Mouse (Mus musculus) brain, adult 2 months (tissue): ENCODE results near the gene Eif3f.
A peak's percentile ranks its signal among the peaks of the same experiment; 100 is the strongest.

Experiments
- DNase-seq: peaks from one replicate; pipeline ENCODE4 v3.0.0; 2011; ENCODE audit warnings: low read depth, low spot score

The Eif3f gene

DNA sequence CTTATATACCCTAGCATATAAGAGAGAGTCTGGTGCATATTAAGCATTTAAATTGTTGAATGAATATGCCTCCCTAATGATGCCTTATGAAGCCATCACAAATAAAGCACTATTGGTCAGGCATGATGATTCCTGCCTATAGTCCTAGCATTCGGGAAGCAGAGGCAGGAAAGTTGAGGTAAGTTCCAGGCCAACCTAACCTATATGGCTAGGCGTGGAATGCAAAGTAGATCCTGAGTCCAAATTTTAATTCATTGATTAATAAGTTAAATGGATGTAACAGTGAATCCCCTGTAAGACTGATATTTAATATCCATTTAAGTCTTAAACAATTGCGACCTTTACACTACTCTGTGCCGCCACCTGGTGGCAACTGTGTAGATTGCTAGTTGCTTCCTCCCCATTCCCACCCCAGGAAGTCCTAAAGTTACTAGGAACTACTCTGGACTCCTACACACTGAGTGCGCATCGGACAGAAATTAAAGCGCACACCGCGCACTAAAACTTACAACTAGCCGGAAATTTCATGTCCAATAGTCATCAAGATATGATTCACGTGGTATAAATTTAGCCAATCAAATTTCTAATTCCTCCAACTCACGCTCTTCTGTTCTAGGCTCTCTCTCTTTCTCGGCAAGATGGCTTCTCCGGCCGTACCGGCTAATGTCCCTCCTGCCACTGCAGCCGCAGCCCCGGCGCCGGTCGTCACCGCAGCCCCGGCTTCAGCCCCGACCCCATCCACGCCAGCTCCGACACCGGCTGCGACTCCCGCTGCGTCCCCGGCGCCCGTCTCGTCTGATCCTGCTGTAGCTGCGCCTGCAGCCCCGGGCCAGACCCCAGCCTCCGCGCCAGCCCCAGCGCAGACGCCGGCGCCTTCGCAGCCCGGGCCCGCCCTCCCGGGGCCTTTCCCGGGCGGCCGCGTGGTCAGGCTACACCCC, at the start of gene Eif3f:
Eif3f (plus strand) TSS at position 624 of the 938 bp plus-strand sequence.
- peak; percentile 100 for DNase-seq

DNA sequence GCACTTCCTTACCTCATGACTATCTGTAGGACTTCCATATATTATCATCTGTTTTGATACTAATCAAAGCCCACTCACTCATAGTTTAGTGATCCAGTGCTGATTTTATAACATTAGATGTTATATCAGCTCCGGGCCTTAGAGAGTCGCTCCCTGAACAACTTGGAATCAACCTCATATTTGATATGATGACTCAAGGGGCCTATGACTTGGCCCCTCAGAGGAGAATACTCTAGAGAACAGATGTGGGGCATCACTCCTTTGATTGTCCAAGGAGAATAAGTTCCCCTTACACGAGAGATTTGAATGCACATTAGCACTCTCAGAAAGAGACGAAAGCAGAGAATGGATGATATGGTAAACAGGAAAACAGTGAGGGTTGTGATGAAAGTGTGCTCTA, 49.3 kb upstream of the Eif3f start, which contains the start of gene Olfr518:
Olfr518 (minus strand) TSS at position 101 of the 400 bp plus-strand sequence.
- DNase-seq = no peak

DNA sequence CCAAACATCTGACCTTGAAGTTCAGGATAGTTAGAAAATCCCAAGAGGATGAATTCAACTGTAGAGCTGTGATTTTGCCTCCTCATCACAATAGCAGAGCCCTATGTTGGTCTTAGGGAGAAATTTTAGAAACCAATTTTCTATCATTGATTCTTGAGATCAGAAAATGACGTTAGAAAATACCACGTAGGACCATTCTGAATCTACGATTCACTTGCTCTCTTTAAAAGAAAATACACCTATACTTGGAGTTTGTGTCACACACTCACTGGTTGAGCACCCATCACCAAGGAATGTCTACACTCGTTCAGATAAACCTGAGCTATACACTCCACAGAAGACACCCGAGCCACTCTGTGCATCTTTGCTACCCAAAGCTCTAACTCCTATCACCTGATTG, 39.9 kb upstream of the Eif3f start, which contains the start of gene Olfr519:
Olfr519 (minus strand) TSS at position 101 of the 400 bp plus-strand sequence.
- no peak for DNase-seq

DNA sequence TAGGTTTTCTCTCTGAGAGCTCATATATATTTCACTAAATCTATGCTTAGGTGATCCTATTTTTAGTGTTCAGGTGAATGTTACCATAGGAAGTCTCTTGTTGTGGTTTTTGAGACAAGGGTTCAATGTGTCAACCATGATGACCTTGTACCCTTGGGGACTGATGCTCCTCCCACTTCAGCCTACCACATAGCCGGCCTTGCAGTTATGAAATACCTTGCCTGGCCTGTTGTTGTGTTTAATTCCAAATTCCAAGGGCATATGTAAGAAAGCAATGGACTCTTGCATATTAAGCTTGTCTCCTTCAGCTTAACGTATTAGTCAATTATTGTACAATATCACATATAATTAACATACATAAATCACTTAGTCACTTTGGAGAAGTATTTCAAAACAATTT, 30.2 kb upstream of the Eif3f start:
- no peak for DNase-seq

DNA sequence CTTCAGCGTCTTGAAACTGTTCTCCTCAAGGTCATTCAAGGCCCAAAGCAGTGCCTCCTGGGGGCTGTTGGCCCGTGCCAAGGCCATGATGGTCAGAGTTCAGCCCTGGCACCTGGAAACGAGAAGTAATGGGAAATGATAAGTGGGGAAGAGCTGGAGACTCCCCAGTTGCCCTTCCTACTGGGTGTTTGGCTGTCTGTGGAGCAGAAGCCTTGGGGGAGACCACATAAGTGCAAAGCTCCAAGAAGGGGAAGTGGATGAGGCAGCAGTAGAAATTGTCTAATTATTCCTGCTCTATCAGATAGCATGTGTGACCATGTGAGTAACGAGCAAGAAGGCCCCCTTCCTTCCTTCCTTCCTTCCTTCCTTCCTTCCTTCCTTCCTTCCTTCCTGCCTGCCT, 7.2 kb upstream of the Eif3f start:
- DNase-seq = no peak

DNA sequence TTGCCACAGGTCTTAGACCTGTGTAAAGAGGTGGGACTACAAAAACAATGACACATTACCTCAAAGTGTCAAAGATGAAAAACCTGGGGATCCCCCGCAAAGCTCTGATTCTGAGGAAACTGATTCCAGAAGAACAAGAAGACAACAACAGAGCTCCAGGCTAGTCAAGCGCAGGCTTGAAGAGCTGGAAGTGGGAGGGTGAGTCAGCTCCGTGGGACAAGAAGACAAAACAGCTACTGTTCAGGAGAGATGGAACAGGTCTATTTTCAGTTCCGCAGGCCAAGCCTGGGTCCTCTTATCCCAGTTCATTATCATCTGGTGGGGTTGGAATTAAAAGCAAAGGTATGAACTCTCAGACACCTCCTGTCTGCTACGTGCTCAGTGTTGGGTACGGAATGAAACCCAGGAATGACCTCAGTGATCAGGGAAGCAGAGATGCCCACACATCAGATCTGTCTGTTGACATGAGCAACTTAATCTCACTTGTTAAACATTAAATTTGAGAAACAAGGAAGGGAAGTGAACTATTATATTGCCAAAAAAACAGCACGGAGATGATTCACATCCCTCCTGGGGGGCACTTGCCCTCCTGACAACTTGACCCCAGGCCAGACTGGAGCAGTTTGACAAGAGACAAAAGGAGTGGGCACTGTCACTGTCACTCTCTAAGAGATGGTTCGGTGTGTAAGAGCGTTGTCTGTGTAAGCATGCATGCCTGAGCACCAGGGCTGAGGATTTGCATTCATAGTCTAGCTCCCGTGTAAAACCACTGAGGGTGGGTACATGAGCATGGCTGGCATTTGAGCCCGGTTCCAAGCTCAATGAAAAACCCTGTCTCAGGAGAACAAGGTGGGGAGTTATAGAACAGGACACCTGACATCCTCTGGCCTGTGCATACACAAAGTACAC, 5.7 kb upstream of the Eif3f start:
- peak; percentile 77 for DNase-seq

DNA sequence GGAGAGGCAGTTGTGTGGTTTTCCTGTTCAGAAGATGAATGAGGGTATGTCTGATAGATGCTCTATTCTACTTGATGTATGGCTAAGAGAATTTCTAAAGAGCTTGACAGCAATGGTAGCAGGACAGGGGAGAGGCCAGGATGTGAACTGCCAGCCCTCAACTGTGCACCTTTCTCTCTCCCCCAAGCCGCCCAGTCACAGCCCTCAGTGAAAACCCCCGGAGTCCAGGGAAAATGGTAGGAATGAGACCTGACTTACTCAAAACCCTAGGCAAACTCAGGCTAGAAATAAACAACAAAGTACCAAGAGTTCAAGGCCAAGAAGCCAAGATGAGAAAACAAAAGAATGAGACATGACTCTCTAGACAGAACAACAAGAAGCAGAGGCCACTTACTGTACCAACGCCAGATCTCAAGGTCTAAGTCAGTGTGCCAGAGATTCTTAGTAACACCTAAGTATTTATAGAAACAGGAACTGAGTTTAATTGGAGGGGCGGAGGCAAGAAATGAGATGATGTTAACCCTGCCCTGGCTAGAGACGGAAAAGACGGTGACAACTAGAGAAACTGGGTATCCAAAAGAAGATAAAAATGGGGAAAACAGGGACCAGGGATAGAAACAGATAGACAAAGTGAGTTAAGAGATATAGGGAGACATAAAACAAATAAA, 4.4 kb upstream of the Eif3f start, which contains the start of gene Nlrp10:
Nlrp10 (minus strand) TSS at position 453 of the 668 bp plus-strand sequence.
- DNase-seq = no peak

DNA sequence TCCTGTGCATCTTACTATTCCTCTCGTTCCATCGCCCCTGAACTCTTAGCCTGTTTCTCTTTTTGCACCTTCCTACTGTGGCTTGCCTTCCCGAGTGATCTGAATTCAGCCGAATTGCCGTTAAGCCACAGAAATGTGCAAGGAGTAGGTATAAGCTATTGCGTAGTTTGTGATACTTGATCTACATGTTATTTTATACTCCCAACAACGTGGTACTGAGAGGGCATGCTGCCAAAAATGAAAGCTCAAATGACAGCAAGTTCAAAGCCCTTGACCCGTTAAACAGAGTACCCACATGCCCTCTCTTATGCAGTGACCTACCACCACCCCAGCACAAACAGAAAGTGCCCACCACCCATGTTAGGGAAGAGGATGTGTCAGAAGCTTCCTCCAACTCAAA, 619 bp downstream of the Eif3f start:
- DNase-seq = no peak

DNA sequence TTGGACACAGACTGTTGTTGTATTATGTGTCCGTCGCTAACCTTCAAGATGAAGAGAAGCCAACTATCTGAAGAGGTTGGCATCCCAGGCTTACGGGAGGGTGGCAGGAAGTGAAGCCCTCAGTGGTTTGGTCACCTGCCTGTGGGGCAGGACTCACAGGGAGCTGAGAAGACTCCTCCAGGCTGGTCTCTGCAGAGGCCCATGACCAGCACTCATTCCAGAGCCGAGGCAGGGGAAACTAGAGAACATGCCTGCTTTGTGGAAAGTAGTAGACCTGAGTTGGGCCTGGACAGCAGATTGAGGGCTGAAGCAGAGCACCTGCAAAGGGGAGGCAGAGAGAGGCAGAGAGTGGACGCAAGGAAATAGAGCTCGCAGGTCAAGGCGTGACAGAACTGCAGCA, 1.2 kb downstream of the Eif3f start:
- no peak for DNase-seq

DNA sequence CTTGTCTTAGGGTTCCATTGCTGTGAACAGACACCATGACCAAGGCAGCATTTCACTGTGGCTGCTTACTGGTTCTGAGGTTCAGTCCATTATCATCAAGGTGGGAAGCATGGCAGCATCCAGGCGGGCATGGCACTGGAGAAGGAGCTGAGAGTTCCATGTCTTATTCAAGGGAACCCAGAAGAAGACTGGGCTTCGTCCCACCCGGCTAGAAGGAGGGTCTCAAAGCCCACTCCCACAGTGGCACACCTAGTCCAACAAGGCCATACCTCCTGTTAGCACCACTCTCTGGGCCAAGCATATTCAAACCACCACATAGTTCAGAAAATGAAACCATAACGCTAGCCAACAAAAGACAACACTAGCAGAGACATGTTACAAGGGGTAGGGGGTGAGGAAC, 2.4 kb downstream of the Eif3f start:
- no peak for DNase-seq

DNA sequence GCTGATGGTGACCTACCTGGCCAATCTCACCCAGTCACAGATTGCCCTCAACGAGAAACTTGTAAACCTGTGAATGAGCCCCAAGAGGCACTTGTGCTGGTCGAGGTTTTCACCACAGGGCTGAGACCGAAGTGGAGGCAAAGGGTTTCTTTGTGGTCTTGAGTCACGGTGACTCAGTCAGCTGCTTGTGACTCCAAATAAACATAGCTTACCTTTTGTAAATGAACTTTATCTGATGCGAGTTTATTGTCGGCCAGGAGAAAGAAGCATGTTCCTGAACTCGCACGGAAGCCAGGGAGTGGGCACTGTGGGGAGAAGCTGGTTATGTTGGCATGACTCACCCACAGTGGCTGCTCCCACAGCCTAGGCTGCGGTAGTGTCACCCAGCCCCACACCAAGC, 7.2 kb downstream of the Eif3f start:
- peak; percentile 53 for DNase-seq

DNA sequence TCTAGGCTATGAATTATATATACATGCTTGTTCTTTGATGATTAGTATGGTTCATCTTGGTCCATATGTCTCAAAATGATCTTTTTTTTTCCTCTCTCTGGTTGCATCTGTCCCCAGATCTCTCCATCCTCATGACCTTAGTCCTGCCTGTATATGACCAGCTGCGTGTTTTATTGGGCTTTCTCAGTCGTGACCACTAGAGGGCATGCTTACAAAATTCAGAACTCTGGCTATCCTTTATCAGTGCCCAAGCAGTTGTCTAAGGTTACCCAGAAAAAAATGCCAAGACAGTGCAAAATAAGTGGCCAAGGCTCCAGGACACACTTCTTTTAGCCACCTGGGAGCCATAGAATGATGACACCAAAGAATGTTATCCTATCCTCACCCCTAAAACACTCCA, 9.8 kb downstream of the Eif3f start:
- DNase-seq = peak; percentile 81

DNA sequence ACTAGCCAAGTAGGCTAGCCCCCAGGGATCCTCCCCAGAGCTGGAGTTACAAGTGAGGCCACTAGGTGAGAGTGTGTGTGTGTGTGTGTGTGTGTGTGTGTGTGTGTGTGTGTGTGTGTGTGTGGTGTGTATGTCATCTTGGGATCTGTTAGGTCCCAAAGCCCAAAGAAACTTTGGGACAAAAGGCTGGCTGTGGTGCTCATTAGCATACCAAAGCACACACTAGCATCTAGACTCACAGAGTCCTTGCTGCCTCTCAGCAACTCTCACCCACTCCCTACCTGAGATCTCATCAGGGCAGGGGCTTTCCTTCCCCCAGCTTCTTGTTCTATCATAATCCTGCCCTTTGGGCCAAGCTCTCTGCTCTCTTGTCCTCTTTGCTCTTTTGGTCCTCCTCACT, 14.4 kb downstream of the Eif3f start:
- DNase-seq = no peak

DNA sequence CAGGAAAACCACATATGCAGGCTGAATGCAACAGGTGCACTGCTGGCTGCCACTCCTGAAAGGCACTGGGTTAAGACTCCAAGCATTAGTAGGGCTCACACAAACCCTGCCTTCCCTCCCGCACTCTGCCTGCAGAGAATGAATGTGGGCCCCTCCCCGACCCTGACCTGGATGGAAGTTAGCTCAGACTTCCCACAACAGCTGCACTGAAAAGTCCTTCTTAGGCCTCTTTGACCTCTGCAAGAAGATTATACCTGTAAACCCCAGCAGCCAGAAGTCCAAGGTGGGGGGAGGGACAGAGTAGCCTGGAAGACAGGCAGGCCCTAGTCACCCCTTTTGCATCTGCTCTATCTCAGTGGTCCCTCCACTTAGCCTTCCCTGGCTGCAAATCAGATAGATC, 15.1 kb downstream of the Eif3f start:
- DNase-seq = no peak

DNA sequence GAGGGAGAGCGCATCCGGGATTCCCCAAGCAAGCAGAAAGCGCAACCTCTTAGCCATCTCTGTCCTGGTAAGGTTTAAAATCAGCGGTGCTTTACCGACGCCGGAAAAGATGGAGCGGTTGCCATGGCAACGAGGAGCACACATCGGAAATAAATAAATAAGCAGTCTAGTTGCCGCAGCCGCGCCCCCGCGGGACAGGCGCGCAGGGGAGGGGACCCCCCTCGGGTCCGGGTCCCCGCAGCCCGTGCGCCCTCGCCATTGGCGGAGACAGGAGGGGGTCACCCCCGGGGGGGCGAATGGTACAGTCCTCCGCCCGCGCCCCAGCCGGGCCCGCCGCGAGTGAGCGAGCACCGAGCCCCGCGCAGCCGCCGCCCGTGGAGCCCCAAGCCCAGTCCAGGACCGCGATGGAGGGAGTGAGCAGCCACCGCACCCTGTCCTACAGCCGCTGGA, 16.1 kb downstream of the Eif3f start, which contains the start of gene Tub:
Tub (plus strand) TSS at position 27 of the 450 bp plus-strand sequence.
- DNase-seq = peak; percentile 90

DNA sequence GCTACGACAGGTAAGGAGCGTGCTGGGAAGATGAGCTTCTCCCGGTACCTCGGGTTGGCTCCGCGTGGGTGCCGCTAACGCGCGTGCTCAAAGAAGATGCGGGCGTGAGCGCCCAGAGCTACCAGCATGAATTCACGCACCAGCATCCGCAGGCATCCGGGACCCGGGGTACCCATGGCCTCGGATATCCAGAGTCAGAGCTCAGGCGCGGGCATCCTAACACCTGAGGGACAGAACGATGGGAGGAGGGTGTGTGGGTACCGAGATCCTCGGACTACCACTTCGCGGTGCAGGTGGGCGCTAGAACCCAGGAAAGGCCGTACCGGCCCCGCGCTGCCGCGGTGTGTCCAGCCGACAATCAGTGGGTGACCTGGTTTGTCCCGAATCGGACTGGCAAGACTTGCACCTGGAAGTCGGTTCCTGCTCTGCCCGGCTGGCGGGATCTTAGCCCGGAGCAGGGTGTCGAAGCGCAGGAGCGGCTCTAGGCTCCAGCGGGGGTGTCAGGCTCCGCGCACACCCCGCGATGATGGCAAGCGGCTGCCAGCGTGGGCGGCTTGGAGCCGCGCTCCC, 16.6 kb downstream of the Eif3f start:
- DNase-seq = peak; percentile 77

DNA sequence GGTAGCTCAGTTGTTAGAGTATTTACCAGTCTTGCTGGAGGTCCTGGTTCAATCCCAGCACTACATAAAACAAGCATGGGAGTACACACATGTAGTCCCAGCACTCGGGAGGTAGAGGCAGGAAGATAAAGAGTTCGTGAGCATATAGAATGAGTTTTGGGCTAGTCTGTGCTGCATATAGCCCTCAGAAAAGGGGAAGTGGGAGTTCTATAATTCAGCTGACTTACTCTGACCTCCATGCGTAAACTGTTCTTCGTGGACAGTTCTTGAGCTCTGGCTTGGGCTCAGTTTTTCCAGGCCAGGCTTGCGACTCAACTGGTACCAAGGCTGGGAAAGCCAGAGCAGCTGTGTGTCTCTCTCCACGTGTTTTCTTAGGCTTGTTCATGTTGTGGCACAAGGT, 18.6 kb downstream of the Eif3f start:
- DNase-seq = no peak

DNA sequence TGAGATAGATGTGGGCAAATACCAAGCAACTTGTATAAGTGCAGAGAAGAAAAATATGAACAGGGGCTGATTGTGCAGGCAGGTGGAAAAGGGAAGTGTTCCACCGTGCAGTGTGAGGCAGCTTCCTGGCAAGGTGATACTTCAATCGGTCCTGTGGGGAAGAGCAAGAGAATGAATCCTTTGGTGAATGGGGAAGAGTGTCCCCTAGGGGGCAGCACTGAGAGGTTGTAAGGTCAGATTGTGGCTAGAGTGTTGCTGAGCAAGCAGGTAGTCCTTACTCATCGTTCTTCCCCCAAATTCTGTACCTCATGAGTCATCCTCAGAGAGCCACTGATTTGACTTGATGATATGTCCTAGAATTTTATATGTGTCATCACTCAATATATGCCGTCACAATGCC, 20.0 kb downstream of the Eif3f start:
- DNase-seq = peak; percentile 77

DNA sequence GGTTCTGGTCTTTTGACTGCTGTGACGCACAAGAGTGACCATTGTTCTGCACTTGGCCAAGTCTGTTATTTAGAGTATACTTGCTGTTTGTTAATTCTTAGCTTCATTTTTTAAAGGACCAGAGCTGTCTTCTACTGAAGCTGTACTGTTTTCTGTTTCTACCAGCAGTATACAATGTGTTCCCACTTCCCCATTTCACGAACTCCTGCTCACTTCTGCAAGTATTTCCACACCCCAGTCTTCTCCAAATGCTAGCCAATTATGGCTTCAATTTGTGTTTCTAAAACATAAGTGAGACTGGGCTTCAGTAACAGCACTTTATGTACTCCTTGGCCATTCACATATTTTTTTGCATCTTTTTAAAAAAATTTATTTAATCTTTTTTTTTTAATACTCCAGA, 23.5 kb downstream of the Eif3f start:
- no peak for DNase-seq

DNA sequence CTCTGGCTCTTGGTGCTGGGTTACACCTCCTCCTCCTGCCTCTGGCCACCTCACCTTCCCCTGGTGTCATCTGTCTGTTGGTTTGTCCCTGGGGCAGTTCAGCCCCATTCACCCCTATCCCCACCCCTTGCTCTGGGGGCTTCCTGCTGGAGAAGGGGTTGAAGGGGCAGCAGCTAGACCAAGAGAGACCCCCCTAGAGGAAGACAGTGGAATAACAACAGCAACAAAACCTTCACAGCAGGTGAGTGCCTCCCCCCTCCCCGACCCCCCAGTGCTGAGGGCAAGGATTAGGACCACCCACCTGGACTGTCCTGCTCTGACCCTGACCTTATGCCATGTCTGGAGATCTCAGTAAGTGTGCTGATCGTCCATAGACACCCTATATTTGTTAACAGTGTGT, 31.8 kb downstream of the Eif3f start:
- no peak for DNase-seq

DNA sequence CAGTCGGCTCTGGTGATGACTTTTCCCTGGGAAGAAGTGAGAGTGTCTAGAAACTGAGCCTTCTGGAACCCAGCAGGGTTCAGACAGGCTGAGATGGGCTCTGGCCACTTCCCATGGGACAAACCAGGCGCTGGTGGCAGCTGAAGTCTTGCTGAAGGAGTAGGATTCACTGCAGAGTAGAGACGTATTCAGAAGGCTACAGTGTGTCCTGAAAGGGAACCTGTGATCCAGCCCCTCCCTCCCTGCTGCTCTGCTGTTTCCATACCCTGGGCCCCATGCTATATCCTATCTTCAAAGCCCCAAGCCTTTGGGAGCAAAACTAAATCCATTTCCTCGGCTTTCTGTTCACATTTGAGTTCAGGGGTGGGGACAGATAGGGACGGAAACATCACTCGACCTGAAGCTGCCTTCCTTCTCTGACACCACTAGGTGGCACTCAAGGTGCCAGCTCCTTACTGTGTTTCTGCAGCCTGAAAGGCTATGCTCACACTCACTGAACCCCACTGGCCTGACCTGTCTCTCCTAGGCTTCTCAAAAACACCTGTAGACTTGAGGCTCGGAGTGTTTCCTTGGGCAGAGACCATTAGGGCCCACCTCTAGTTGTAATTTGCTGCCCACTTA, 32.6 kb downstream of the Eif3f start:
- peak; percentile 88 for DNase-seq
